Mouse (Mus musculus) cerebellum, adult 2 months (tissue): ENCODE measurements at regions not wholly inside any gene's neighbourhood (a gene's known extent, or its start where the extent isn't known, plus 50 kb on each side); places are given as distances from the start of the nearest gene placed in this dataset.
A peak's percentile ranks its signal among the peaks of the same experiment; 100 is the strongest.

Experiments
- DNase-seq, 2 experiments: peaks; one replicate each; pipeline ENCODE4 v3.0.0; 2021
- H3K27ac ChIP-seq: fragments of 200-500 bp; 2 replicates; pipeline ENCODE4 v1.5.1; 2012; ENCODE audit warnings: low read length, control low read depth, inconsistent platforms; ENCODE audit not compliant: insufficient read depth
- H3K27me3 ChIP-seq: fragments of 200-500 bp; 2 replicates; pipeline ENCODE4 v1.6.1; 2012; ENCODE audit warnings: inconsistent platforms, mild to moderate bottlenecking, low read length, moderate library complexity; ENCODE audit not compliant: control insufficient read depth, insufficient read depth
- H3K4me1 ChIP-seq: fragments of 200-500 bp; 2 replicates; pipeline ENCODE4 v1.6.1; 2011; ENCODE audit warnings: low read length; ENCODE audit not compliant: control insufficient read depth, insufficient read depth
- H3K4me3 ChIP-seq: fragments of 200-500 bp; replicated peaks from 2 replicates; pipeline ENCODE3; 2011; ENCODE audit warnings: mild to moderate bottlenecking, low read depth, low read length, control low read depth; ENCODE audit not compliant: insufficient read depth
- CTCF ChIP-seq: fragments of 200-500 bp; IDR thresholded peaks from 2 replicates; pipeline ENCODE4 v1.5.1; 2011; ENCODE audit warnings: low read depth, mild to moderate bottlenecking, control low read depth, low read length, moderate library complexity, borderline replicate concordance; ENCODE audit not compliant: insufficient read depth
- POLR2A ChIP-seq: fragments of 200-500 bp; IDR thresholded peaks from 2 replicates; pipeline ENCODE4 v1.6.1; 2011; ENCODE audit warnings: low read length, control low read depth, borderline replicate concordance; ENCODE audit not compliant: insufficient read depth
- WGBS: fragments of 180-500 bp; shearing (Covaris S2); methylation state at CpG from one replicate; pipeline ENCODE4 v1.1.7; 2018; 5-methylcytosine and 5-hydroxymethylcytosine counted together

DNA sequence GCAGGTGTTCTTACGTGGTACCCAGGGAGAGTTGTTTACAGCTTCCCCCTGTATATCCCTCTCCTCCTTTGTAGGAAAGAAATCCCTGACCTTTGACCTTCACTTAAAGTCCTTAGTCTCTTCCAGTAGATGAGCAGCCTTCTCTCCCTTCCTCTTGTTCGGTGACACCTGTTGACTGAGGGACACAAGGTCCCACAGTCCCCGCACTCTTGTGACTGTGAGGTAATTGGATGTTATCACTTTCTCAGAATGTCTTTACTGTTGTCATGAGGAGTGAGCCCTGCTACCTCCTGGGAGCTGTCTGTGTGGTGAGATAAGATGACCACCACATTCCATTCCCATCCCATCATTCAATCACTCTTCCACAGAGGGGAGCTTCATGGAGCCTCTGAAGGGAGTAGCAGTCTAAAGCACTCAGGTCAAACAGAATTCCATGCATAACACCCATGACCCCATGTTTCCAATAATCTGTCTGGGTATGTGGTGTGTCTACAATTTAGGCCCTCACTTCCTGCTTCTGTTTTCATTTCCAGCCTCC, 218.8 kb upstream of the Serp2 start:
- 85% methylated on average over 3 of the region's 3 CpGs for WGBS
- TF ChIP-seq POLR2A (no peak), CTCF (no peak)
- peaks cover 4% of the 10 kb centered on the region; the same call in 1 of the 2 replicates for H3K4me1 ChIP-seq
- H3K27me3 ChIP-seq: no peaks in the 10 kb centered on the region
- DNase-seq: no peak
- no peak overlapping the region for H3K4me3 ChIP-seq
- no peak overlapping the region for H3K27ac ChIP-seq

DNA sequence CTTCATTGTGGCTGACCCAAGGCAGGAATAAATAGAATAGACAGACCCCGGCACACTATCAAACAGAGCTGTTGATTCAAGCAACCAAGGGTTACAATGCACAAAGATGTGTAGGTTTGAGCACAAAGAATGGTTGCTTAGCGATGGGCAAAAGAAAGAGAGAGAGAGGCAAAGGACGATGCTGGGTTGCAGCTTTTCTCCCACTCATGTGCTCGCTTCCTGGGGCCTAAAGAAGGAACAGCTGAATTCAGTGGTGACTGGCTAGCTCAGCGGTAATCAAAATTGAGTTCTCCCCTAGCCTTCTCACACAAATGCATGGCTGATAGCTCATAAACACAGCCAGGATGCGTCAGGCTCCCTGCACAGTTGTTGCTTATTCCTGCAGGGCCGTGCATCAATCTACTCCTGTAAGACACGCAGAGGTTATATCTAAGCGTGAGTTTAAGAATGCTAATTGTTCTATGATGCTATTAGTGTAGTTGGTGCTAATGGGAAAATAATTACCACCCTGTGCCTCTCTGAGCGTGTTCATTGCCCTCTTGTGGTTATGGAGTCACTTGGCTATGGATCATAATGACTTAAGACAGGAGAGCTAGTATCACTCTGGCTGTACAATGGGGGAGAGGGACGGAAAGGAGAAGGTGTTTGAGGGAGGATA, 216.2 kb upstream of the Serp2 start:
- TF ChIP-seq POLR2A (no peak), CTCF (peak; percentile 36; the same call in 1 of the 2 replicates)
- H3K4me1 ChIP-seq: peaks cover 4% of the 10 kb centered on the region; the same call in 1 of the 2 replicates
- H3K4me3 ChIP-seq: no peak overlapping the region
- WGBS: 48% methylated on average over 11 of the region's 11 CpGs
- H3K27ac ChIP-seq: no peak overlapping the region
- peak in 1 of 2 experiments; percentile 32 for DNase-seq
- no peaks in the 10 kb centered on the region for H3K27me3 ChIP-seq

DNA sequence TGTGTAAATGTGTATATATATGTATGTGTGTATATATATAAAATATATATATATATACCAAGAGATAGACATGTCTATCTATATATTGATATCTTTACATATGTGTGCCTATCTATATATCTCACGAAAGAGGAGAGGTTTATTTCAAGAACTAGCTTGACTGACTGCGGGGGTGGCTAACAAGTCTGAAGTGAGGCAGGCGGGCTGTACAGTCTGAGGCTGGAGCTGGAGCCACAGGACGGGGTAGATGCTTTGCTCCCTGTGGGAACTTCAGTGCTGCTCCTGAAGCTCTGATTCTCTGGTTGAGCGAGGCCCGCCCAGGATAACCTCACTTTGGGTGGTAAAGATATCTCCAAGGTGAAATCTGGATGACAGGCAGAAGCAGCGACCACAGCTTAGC, 213.4 kb upstream of the Serp2 start:
- peaks cover 4% of the 10 kb centered on the region; the same call in 1 of the 2 replicates for H3K4me1 ChIP-seq
- no peak overlapping the region for H3K27ac ChIP-seq
- 93% methylated on average over 7 of the region's 7 CpGs for WGBS
- no peak overlapping the region for H3K4me3 ChIP-seq
- DNase-seq: no peak
- no peaks in the 10 kb centered on the region for H3K27me3 ChIP-seq
- TF ChIP-seq CTCF (no peak), POLR2A (no peak)

DNA sequence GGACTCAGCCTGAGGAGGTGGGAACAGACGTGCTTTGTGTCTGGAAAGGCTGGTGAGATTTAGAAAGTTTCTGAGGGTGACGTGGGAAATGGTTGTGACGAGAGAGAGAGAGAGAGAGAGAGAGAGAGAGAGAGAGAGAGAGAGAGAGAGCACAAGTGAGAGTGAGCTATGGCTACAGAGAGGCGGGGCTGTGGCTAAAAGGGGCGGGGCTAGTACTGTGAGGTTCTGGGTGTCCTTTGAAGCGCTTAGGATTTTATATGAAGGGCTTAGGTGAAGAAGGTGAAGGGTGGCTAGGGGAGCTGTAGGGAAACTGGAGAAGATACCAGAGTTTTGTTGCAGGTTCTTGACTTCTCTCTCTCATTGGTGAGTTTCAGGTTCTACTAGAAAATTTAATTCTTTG, 210.6 kb upstream of the Serp2 start:
- no peak for DNase-seq
- no peak overlapping the region for H3K4me3 ChIP-seq
- no peak overlapping the region for H3K27ac ChIP-seq
- H3K27me3 ChIP-seq: no peaks in the 10 kb centered on the region
- TF ChIP-seq POLR2A (no peak), CTCF (no peak)
- 81% methylated on average over 6 of the region's 6 CpGs for WGBS
- H3K4me1 ChIP-seq: 0 out of 2 replicates have a peak, but pooled peaks cover 3% of the 10 kb centered on the region

DNA sequence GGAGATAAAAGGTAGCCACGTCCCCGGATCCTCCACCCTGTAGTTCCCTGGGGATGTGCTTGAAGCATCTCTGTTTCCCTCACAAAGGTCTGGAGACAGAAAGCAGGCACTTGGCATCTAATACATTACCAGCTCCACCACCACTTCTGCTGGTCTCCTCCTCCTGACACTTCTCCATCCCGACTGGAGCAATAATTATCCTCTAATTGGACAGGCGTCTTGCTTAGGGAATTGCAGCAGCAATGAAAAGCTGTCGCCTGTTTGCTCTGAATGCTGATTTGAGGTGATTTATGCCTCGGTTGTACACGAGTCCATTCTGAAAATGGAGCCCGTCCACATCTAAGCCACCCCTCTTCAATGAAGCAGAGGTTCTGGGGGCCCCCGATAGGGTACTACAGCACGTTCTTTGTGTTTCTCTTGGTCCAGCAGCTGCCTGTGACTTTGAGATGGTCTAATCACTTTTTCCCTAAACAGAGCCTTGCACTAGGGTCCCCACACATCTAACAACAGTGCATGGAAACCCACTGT, 209.6 kb upstream of the Serp2 start:
- Histone ChIP-seq H3K27ac (no peak overlapping the region), H3K27me3 (no peaks in the 10 kb centered on the region), H3K4me1 (0 out of 2 replicates have a peak, but pooled peaks cover 3% of the 10 kb centered on the region), H3K4me3 (no peak overlapping the region)
- TF ChIP-seq POLR2A: no peak
- no peak for TF ChIP-seq CTCF
- DNase-seq: no peak
- 63% methylated on average over 10 of the region's 10 CpGs for WGBS

DNA sequence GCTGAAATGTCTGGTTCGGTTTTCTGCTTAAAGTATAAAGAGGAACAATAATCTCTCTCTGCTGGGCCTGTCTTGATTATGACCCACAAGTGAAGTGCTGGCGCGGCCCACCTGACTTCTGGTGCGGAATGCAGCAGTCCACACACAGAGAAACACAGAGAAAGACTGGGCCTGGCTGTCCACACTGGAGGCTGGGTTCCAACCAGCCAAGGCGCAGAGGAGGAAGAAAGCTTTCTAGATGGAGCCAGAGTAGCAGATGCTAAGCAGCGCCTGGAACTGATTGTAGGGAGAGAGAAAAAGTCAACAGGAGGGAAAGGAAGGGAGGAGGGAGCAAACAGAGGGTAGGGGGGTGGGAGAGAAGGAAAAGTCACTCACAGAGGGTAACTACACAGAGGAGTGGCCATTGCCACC, 208.4 kb upstream of the Serp2 start:
- no peak overlapping the region for H3K27ac ChIP-seq
- 0 out of 2 replicates have a peak, but pooled peaks cover 3% of the 10 kb centered on the region for H3K4me1 ChIP-seq
- no peak overlapping the region for H3K4me3 ChIP-seq
- no peaks in the 10 kb centered on the region for H3K27me3 ChIP-seq
- TF ChIP-seq CTCF (no peak), POLR2A (no peak)
- 64% methylated on average over 6 of the region's 6 CpGs for WGBS
- no peak for DNase-seq

DNA sequence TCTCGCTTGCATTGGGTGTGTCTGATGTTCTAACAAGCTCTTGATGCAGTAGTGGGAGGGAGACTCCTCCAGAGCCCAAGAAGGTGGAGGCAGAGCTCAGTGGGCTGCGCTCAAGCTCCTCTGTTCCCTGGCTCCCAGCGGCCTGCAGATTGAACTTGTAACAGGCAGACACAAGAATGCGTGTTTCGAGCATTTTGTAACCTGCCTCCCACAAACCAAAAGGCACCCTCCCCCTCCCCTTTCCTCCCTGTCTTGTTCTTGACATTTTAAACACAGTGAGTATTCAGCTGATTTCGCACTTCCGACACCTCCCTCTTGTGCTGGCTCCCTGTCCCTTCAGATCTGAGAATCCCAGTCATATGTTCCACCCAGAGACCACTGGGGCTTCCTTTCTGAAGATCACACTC, 207.7 kb upstream of the Serp2 start:
- no peak for DNase-seq
- Histone ChIP-seq H3K4me3 (no peak overlapping the region), H3K27me3 (no peaks in the 10 kb centered on the region), H3K4me1 (0 out of 2 replicates have a peak, but pooled peaks cover 3% of the 10 kb centered on the region), H3K27ac (no peak overlapping the region; the same call in 1 of the 2 replicates)
- TF ChIP-seq CTCF (no peak), POLR2A (no peak)
- WGBS: 75% methylated on average over 7 of the region's 7 CpGs

DNA sequence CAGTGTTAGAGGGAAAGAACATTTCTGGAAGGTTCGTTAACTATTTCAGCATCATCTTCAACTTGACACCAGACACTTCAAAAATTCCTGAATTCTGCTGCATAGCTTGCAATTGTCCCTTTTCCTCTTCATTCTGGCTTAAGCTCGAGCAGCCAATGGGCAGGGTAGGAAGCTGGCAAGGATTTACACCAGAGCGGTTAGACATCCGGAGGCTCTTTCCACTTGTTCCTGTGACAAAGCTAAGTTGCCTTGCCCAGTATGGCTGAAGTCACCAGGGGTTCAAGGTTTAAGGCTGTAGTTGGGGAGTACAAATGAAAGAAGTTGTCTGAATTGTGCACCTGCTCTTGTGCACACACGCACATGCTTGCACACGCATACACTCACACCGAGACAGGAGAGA, 206.8 kb upstream of the Serp2 start:
- WGBS: 81% methylated on average over 7 of the region's 7 CpGs
- no peak overlapping the region for H3K27ac ChIP-seq

More for the DNA sequence above, 206.8 kb upstream of the Serp2 start:
- Histone ChIP-seq H3K27me3 (no peaks in the 10 kb centered on the region), H3K4me3 (no peak overlapping the region), H3K4me1 (0 out of 2 replicates have a peak, but pooled peaks cover 3% of the 10 kb centered on the region)
- TF ChIP-seq CTCF (no peak), POLR2A (no peak)
- DNase-seq: no peak
